Mouse (Mus musculus): Measurements from ENCODE around the gene Mrpl23. TPM values are rescaled to one million over a fixed set of nuclear protein-coding genes. Genes with fewer than 3 reads are reported as not detected.

Mrpl23 gene
- total and polyA plus RNA-seq, 2 experiments from 2014 or later, result 25.5 to 69.3 TPM

- Histone ChIP-seq H3K27ac (no peak overlapping the region), H3K27me3 (ENCODE audit: insufficient read depth, low read length) (no peaks in the 10 kb centered on the region), H3K9ac (replicated peaks; ENCODE audit: low read length) (no peak overlapping the region), H3K9me3 (ENCODE audit: low read length) (no peaks in the 10 kb centered on the region), H3K4me2 (ENCODE audit: low read depth, low read length) (no peak overlapping the region), H3K36me3 (ENCODE audit: insufficient read depth, low read length) (no peaks in the 10 kb centered on the region), H3K4me3 (ENCODE audit: low read length) (no peak overlapping the region), H3K4me1 (ENCODE audit: insufficient read depth, low read length) (peaks cover 11% of the 10 kb centered on the region)
- no peak for DNase-seq (ENCODE audit: low spot score)
- WGBS, result 40% methylated on average over 2 of the region's 2 CpGs
- ATAC-seq, result peak; percentile 19; the same call in 1 of the 2 replicates
- no peak for TF ChIP-seq CTCF (IDR thresholded peaks at IDR 0.05; ENCODE audit: low read depth)
These were observed 26.5 kb upstream of the Mrpl23 start for GRCm38 (mm10) chr7:142505942-142506341.

GRCm38 (mm10) chr7:142506501-142506900, 26.0 kb upstream of the Mrpl23 start:
- no peak overlapping the region for H3K9ac ChIP-seq (replicated peaks; ENCODE audit: low read length)
- H3K4me3 ChIP-seq (ENCODE audit: low read length), result no peak overlapping the region
- no peak overlapping the region for H3K27ac ChIP-seq
- no peaks in the 10 kb centered on the region for H3K9me3 ChIP-seq (ENCODE audit: low read length)
- peaks cover 11% of the 10 kb centered on the region for H3K4me1 ChIP-seq (ENCODE audit: insufficient read depth, low read length)
- DNase-seq (ENCODE audit: low spot score) (peak; percentile 24), ATAC-seq (peak; percentile 27; the same call in 1 of the 2 replicates)
- WGBS, result 21% methylated on average over 4 of the region's 4 CpGs
- no peaks in the 10 kb centered on the region for H3K27me3 ChIP-seq (ENCODE audit: insufficient read depth, low read length)
- no peaks in the 10 kb centered on the region for H3K36me3 ChIP-seq (ENCODE audit: insufficient read depth, low read length)
- no peak overlapping the region for H3K4me2 ChIP-seq (ENCODE audit: low read depth, low read length)
- no peak for TF ChIP-seq CTCF (IDR thresholded peaks at IDR 0.05; ENCODE audit: low read depth)

- no peak for ATAC-seq
- WGBS, result 89% methylated on average over 9 of the region's 9 CpGs
- no peak for TF ChIP-seq CTCF (IDR thresholded peaks at IDR 0.05; ENCODE audit: low read depth)
These were observed 25.0 kb upstream of the Mrpl23 start for GRCm38 (mm10) chr7:142507453-142507852.

GRCm38 (mm10) chr7:142509518-142509917, 23.0 kb upstream of the Mrpl23 start:
- no peak overlapping the region for H3K4me2 ChIP-seq (ENCODE audit: low read depth, low read length)

More at GRCm38 (mm10) chr7:142507453-142507852, 25.0 kb upstream of the Mrpl23 start:
- Histone ChIP-seq H3K4me1 (ENCODE audit: insufficient read depth, low read length) (peaks cover 11% of the 10 kb centered on the region), H3K36me3 (ENCODE audit: insufficient read depth, low read length) (no peaks in the 10 kb centered on the region), H3K4me3 (ENCODE audit: low read length) (no peak overlapping the region), H3K9me3 (ENCODE audit: low read length) (no peaks in the 10 kb centered on the region), H3K9ac (replicated peaks; ENCODE audit: low read length) (no peak overlapping the region), H3K27me3 (ENCODE audit: insufficient read depth, low read length) (no peaks in the 10 kb centered on the region), H3K4me2 (ENCODE audit: low read depth, low read length) (no peak overlapping the region), H3K27ac (no peak overlapping the region)
- no peak for DNase-seq (ENCODE audit: low spot score)

GRCm38 (mm10) chr7:142510021-142510777, 22.3 kb upstream of the Mrpl23 start:
- Histone ChIP-seq H3K36me3 (ENCODE audit: insufficient read depth, low read length) (no peaks in the 10 kb centered on the region), H3K9me3 (ENCODE audit: low read length) (no peaks in the 10 kb centered on the region), H3K4me3 (ENCODE audit: low read length) (no peak overlapping the region), H3K4me1 (ENCODE audit: insufficient read depth, low read length) (peaks cover 11% of the 10 kb centered on the region), H3K4me2 (ENCODE audit: low read depth, low read length) (no peak overlapping the region), H3K9ac (replicated peaks; ENCODE audit: low read length) (no peak overlapping the region), H3K27ac (peak overlapping the region; percentile 72), H3K27me3 (ENCODE audit: insufficient read depth, low read length) (no peaks in the 10 kb centered on the region)
- ATAC-seq (peak; percentile 71), DNase-seq (ENCODE audit: low spot score) (peak; percentile 60)
- 15% methylated on average over 12 of the region's 12 CpGs for WGBS
- no peak for TF ChIP-seq CTCF (IDR thresholded peaks at IDR 0.05; ENCODE audit: low read depth)

More at GRCm38 (mm10) chr7:142509518-142509917, 23.0 kb upstream of the Mrpl23 start:
- H3K9me3 ChIP-seq (ENCODE audit: low read length), result no peaks in the 10 kb centered on the region
- no peaks in the 10 kb centered on the region for H3K36me3 ChIP-seq (ENCODE audit: insufficient read depth, low read length)
- H3K9ac ChIP-seq (replicated peaks; ENCODE audit: low read length), result no peak overlapping the region
- no peak overlapping the region for H3K4me3 ChIP-seq (ENCODE audit: low read length)
- H3K4me1 ChIP-seq (ENCODE audit: insufficient read depth, low read length), result peaks cover 11% of the 10 kb centered on the region
- no peak for TF ChIP-seq CTCF (IDR thresholded peaks at IDR 0.05; ENCODE audit: low read depth)
- peak overlapping the region; percentile 72 for H3K27ac ChIP-seq
- WGBS, result 19% methylated on average over 14 of the region's 14 CpGs
- no peaks in the 10 kb centered on the region for H3K27me3 ChIP-seq (ENCODE audit: insufficient read depth, low read length)
- peak; percentile 23 for DNase-seq (ENCODE audit: low spot score)
- ATAC-seq, result no peak

GRCm38 (mm10) chr7:142514048-142514447, 18.4 kb upstream of the Mrpl23 start:
- Histone ChIP-seq H3K9me3 (ENCODE audit: low read length) (no peaks in the 10 kb centered on the region), H3K4me3 (ENCODE audit: low read length) (no peak overlapping the region), H3K9ac (replicated peaks; ENCODE audit: low read length) (no peak overlapping the region), H3K27me3 (ENCODE audit: insufficient read depth, low read length) (no peaks in the 10 kb centered on the region), H3K27ac (no peak overlapping the region), H3K4me1 (ENCODE audit: insufficient read depth, low read length) (no peaks in the 10 kb centered on the region), H3K36me3 (ENCODE audit: insufficient read depth, low read length) (no peaks in the 10 kb centered on the region), H3K4me2 (ENCODE audit: low read depth, low read length) (no peak overlapping the region)
- no peak for DNase-seq (ENCODE audit: low spot score)
- no peak for TF ChIP-seq CTCF (IDR thresholded peaks at IDR 0.05; ENCODE audit: low read depth)
- WGBS, result 85% methylated on average over 4 of the region's 4 CpGs
- ATAC-seq, result no peak

All from hindbrain, postnatal 0 days (tissue).